Mouse (Mus musculus) midbrain, postnatal 0 days (tissue): ENCODE measurements at regions not wholly inside any gene's neighbourhood (a gene's known extent, or its start where the extent isn't known, plus 50 kb on each side); places are given as distances from the start of the nearest gene placed in this dataset.

Experiments used
- ATAC-seq: fragments of 200-750 bp; cut with Nextera tagmentation; 2 replicates; pipeline ENCODE4 v1.8.0; 2017; ENCODE audit warnings: moderate number of reproducible peaks, mild to moderate bottlenecking, moderate TSS enrichment, moderate library complexity; ENCODE audit not compliant: low FRiP score
- DNase-seq: peaks from one replicate; pipeline ENCODE4 v3.0.0-alpha.2; 2015; ENCODE audit warnings: low spot score
- H3K27ac ChIP-seq: fragments of 300-500 bp; sonication (generic); 2 replicates; pipeline ENCODE4 v1.5.1; 2014; ENCODE audit warnings: low read depth, mild to moderate bottlenecking, low read length, mixed read lengths
- H3K27me3 ChIP-seq: fragments of 300-500 bp; sonication (generic); 2 replicates; pipeline ENCODE4 v1.6.1; 2014; ENCODE audit warnings: low read length, control low read depth, mixed read lengths; ENCODE audit not compliant: insufficient read depth
- H3K36me3 ChIP-seq: fragments of 300-500 bp; sonication (generic); 2 replicates; pipeline ENCODE4 v1.6.1; 2014; ENCODE audit warnings: low read length, control low read depth, mixed read lengths; ENCODE audit not compliant: insufficient read depth
- H3K4me1 ChIP-seq: fragments of 300-500 bp; sonication (generic); 2 replicates; pipeline ENCODE4 v1.6.1; 2014; ENCODE audit warnings: mild to moderate bottlenecking, control low read depth, antibody characterized with exemption, low read length, mixed read lengths; ENCODE audit not compliant: insufficient read depth
- H3K4me2 ChIP-seq: fragments of 300-500 bp; sonication (generic); 2 replicates; pipeline ENCODE4 v1.6.1; 2014; ENCODE audit warnings: low read depth, mild to moderate bottlenecking, low read length, mixed read lengths; ENCODE audit not compliant: poor library complexity, severe bottlenecking
- H3K4me3 ChIP-seq: fragments of 300-500 bp; sonication (generic); 2 replicates; pipeline ENCODE4 v1.5.1; 2014; ENCODE audit warnings: low read depth, mild to moderate bottlenecking, low read length, moderate library complexity
- H3K9ac ChIP-seq: fragments of 300-500 bp; sonication (generic); replicated peaks from 2 replicates; pipeline ENCODE4 v1.6.1; 2014; ENCODE audit warnings: mild to moderate bottlenecking, low read length, moderate library complexity, mixed read lengths; ENCODE audit not compliant: poor library complexity, severe bottlenecking
- H3K9me3 ChIP-seq: fragments of 300-500 bp; sonication (generic); 2 replicates; pipeline ENCODE4 v1.6.1; 2016; ENCODE audit warnings: low read length, control low read depth
- CTCF ChIP-seq: IDR thresholded peaks from 2 replicates; pipeline ENCODE4 v1.5.1; 2016; ENCODE audit warnings: antibody characterized with exemption, mild to moderate bottlenecking
- WGBS: fragments of 180-500 bp; shearing (Covaris S2); extraction: QIAGEN DNeasy Blood & Tissue Kit; methylation state at CpG from one replicate; pipeline ENCODE4 v1.1.7; 2014; 5-methylcytosine and 5-hydroxymethylcytosine counted together

- no peak overlapping the region for H3K4me3 ChIP-seq
- H3K36me3 ChIP-seq: no peaks in the 10 kb centered on the region
- DNase-seq: peak; percentile 30
- no peaks in the 10 kb centered on the region for H3K9me3 ChIP-seq
- 24% methylated on average over 8 of the region's 8 CpGs for WGBS
- TF ChIP-seq CTCF: no peak
- H3K9ac ChIP-seq: no peak overlapping the region
- ATAC-seq: no peak
- no peak overlapping the region for H3K4me2 ChIP-seq
- H3K4me1 ChIP-seq: peaks cover 9% of the 10 kb centered on the region; the same call in 1 of the 2 replicates
- H3K27ac ChIP-seq: no peak overlapping the region
- H3K27me3 ChIP-seq: no peaks in the 10 kb centered on the region
Observed at GRCm38 (mm10) chr2:179064616-179065015, 377.6 kb upstream of the Cdh4 start.

GRCm38 (mm10) chr2:179069520-179069919, 372.7 kb upstream of the Cdh4 start:
- Histone ChIP-seq H3K4me1 (peaks cover 9% of the 10 kb centered on the region; the same call in 1 of the 2 replicates), H3K36me3 (no peaks in the 10 kb centered on the region), H3K9ac (no peak overlapping the region), H3K27me3 (no peaks in the 10 kb centered on the region), H3K4me2 (no peak overlapping the region), H3K27ac (no peak overlapping the region), H3K9me3 (no peaks in the 10 kb centered on the region), H3K4me3 (no peak overlapping the region)
- DNase-seq: no peak
- 78% methylated on average over 6 of the region's 6 CpGs for WGBS
- no peak for TF ChIP-seq CTCF
- no peak for ATAC-seq

GRCm38 (mm10) chr2:179070346-179070745, 371.9 kb upstream of the Cdh4 start:
- ATAC-seq (no peak), DNase-seq (peak; percentile 44)
- peak; percentile 64 for TF ChIP-seq CTCF

GRCm38 (mm10) chr2:179080462-179081274, 361.6 kb upstream of the Cdh4 start:
- Histone ChIP-seq H3K4me2 (no peak overlapping the region), H3K36me3 (no peaks in the 10 kb centered on the region), H3K4me3 (no peak overlapping the region), H3K9ac (no peak overlapping the region), H3K27me3 (no peaks in the 10 kb centered on the region), H3K27ac (no peak overlapping the region), H3K4me1 (peaks cover 3% of the 10 kb centered on the region; the same call in 1 of the 2 replicates), H3K9me3 (no peaks in the 10 kb centered on the region)
- ATAC-seq: no peak
- DNase-seq: no peak
- no peak for TF ChIP-seq CTCF
- 67% methylated on average over 13 of the region's 13 CpGs for WGBS

More at GRCm38 (mm10) chr2:179070346-179070745, 371.9 kb upstream of the Cdh4 start:
- Histone ChIP-seq H3K4me3 (no peak overlapping the region), H3K27ac (no peak overlapping the region), H3K4me2 (no peak overlapping the region), H3K36me3 (no peaks in the 10 kb centered on the region), H3K27me3 (no peaks in the 10 kb centered on the region), H3K9ac (no peak overlapping the region), H3K4me1 (0 out of 2 replicates have a peak, but pooled peaks cover 4% of the 10 kb centered on the region), H3K9me3 (no peaks in the 10 kb centered on the region)
- WGBS: 33% methylated on average over 1 of the region's 1 CpGs

GRCm38 (mm10) chr2:179086915-179087314, 355.3 kb upstream of the Cdh4 start:
- no peaks in the 10 kb centered on the region for H3K4me1 ChIP-seq
- H3K9ac ChIP-seq: no peak overlapping the region
- no peak for TF ChIP-seq CTCF
- no peak for ATAC-seq
- no peaks in the 10 kb centered on the region for H3K36me3 ChIP-seq
- WGBS: 70% methylated on average over 9 of the region's 9 CpGs
- no peak overlapping the region for H3K27ac ChIP-seq
- no peaks in the 10 kb centered on the region for H3K27me3 ChIP-seq
- no peak overlapping the region for H3K4me3 ChIP-seq
- DNase-seq: no peak
- H3K9me3 ChIP-seq: no peaks in the 10 kb centered on the region
- H3K4me2 ChIP-seq: no peak overlapping the region

- ATAC-seq: no peak
- WGBS: 41% methylated on average over 3 of the region's 3 CpGs
- H3K27ac ChIP-seq: no peak overlapping the region
- H3K4me3 ChIP-seq: no peak overlapping the region
- H3K27me3 ChIP-seq: no peaks in the 10 kb centered on the region
- TF ChIP-seq CTCF: no peak
- no peaks in the 10 kb centered on the region for H3K4me1 ChIP-seq
- H3K9ac ChIP-seq: no peak overlapping the region
- no peaks in the 10 kb centered on the region for H3K36me3 ChIP-seq
- no peak overlapping the region for H3K4me2 ChIP-seq
- no peaks in the 10 kb centered on the region for H3K9me3 ChIP-seq
- DNase-seq: no peak
Observed at GRCm38 (mm10) chr2:179091480-179091879, 350.8 kb upstream of the Cdh4 start.
